Mouse (Mus musculus) heart, postnatal 0 days (tissue): ENCODE measurements around the gene Hivep2.

Experiments used
- CTCF ChIP-seq: IDR thresholded peaks from 2 replicates; pipeline ENCODE4 v1.5.1; 2016; ENCODE audit warnings: antibody characterized with exemption, control low read depth, low read depth
- EP300 ChIP-seq: IDR thresholded peaks from 2 replicates; pipeline ENCODE4 v1.6.1; 2016; ENCODE audit warnings: antibody characterized with exemption, low read depth

DNA sequence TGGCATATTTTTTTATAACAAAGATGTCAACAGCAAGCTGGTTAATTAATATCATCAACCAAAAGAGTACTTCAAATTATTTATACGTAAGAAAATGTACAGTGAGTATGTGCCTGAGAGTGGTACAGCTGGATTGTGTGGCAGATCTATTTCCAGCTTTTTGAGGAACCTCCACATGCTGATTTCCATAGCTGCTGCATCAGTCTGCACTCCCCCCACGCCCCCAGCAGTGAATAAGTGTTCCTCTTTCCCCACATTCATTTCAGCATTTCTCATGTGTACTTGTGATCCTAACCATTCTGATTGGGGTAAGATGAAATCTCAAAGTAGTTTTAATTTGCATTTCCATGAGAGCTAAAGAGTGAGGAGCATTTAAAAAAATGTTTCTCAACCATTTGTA lies 30.2 kb upstream of the Hivep2 start:
- TF ChIP-seq CTCF = no peak
- TF ChIP-seq EP300 = no peak
